Mouse (Mus musculus): ENCODE measurements around the gene Ptgis.

Ptgis gene

GRCm38 (mm10) chr2:167263040-167263810 is 22.8 kb upstream of the Ptgis start:
- DNase-seq, result no peak

- DNase-seq, result no peak
Observed at GRCm38 (mm10) chr2:167262433-167262832, 22.0 kb upstream of the Ptgis start.

- DNase-seq, result no peak
Observed at GRCm38 (mm10) chr2:167261106-167261505, 20.7 kb upstream of the Ptgis start.

GRCm38 (mm10) chr2:167257790-167258189 is 17.4 kb upstream of the Ptgis start:
- DNase-seq, result no peak

GRCm38 (mm10) chr2:167254808-167255207 is 14.4 kb upstream of the Ptgis start:
- no peak for DNase-seq

GRCm38 (mm10) chr2:167254185-167254584 is 13.8 kb upstream of the Ptgis start:
- DNase-seq, result no peak

GRCm38 (mm10) chr2:167253476-167253875 is 13.1 kb upstream of the Ptgis start:
- DNase-seq, result no peak

GRCm38 (mm10) chr2:167252057-167252687 is 11.8 kb upstream of the Ptgis start:
- DNase-seq, result no peak

- no peak for DNase-seq
Observed at GRCm38 (mm10) chr2:167250736-167251337, 10.4 kb upstream of the Ptgis start.

- DNase-seq, result no peak
Observed at GRCm38 (mm10) chr2:167250003-167250735, 9.8 kb upstream of the Ptgis start.

GRCm38 (mm10) chr2:167249591-167249990 is 9.2 kb upstream of the Ptgis start:
- DNase-seq, result no peak

- no peak for DNase-seq
Observed at GRCm38 (mm10) chr2:167247823-167248222, 7.4 kb upstream of the Ptgis start.

- DNase-seq, result no peak
Observed at GRCm38 (mm10) chr2:167246704-167247103, 6.3 kb upstream of the Ptgis start.

- no peak for DNase-seq
Observed at GRCm38 (mm10) chr2:167244892-167245291, 4.5 kb upstream of the Ptgis start.

GRCm38 (mm10) chr2:167243831-167244563 is 3.6 kb upstream of the Ptgis start:
- DNase-seq, result no peak

GRCm38 (mm10) chr2:167239262-167239661 is 1.1 kb downstream of the Ptgis start:
- DNase-seq, result no peak

- no peak for DNase-seq
Observed at GRCm38 (mm10) chr2:167237224-167237623, 3.2 kb downstream of the Ptgis start.

GRCm38 (mm10) chr2:167236174-167236573 is 4.2 kb downstream of the Ptgis start:
- DNase-seq, result no peak

- DNase-seq, result no peak
Observed at GRCm38 (mm10) chr2:167235338-167236018, 4.9 kb downstream of the Ptgis start.

- DNase-seq, result no peak
Observed at GRCm38 (mm10) chr2:167233771-167234170, 6.6 kb downstream of the Ptgis start.

GRCm38 (mm10) chr2:167233009-167233335 is 7.4 kb downstream of the Ptgis start:
- no peak for DNase-seq
